Mouse (Mus musculus) left cerebral cortex, postnatal 14 days (tissue): ENCODE data around the gene Prkag2. TPM values are rescaled to one million over a fixed set of nuclear protein-coding genes. Genes with fewer than 3 reads are reported as not detected.
"Not testable (repeated sequence)": the region's sequence is repeated elsewhere in the genome, so short reads cannot be mapped to it uniquely, and the experiment has no call there.

Source experiments
- DNase-seq, 2 experiments: peaks; one replicate each; pipeline ENCODE4 v3.0.0; 2021 to 2022; ENCODE audit warnings: low spot score in 2 of 2, mixed read lengths in 1 of 2
- intact Hi-C: fragments of 180-260 bp; cut with DNase I; formaldehyde crosslinking; loops from one replicate; pipeline ENCODE4 v1.15.1; 2025
- total RNA-seq, 2 experiments: library from RNA; stranded (reverse); gene quantifications; 2 replicates each; pipeline ENCODE4 v1.2.3; 2021

Gene Prkag2
- total RNA-seq, 2 experiments from 2014 or later = 99.4 to 104 TPM

GRCm38 (mm10) chr5:24825365-24826055 is 274.9 kb downstream of the Prkag2 start:
- intact Hi-C loops = no loop called here
- DNase-seq = no peak

- intact Hi-C loops = no loop called here
- DNase-seq = no peak
Observed at GRCm38 (mm10) chr5:24823864-24824405, 276.5 kb downstream of the Prkag2 start.

DNA sequence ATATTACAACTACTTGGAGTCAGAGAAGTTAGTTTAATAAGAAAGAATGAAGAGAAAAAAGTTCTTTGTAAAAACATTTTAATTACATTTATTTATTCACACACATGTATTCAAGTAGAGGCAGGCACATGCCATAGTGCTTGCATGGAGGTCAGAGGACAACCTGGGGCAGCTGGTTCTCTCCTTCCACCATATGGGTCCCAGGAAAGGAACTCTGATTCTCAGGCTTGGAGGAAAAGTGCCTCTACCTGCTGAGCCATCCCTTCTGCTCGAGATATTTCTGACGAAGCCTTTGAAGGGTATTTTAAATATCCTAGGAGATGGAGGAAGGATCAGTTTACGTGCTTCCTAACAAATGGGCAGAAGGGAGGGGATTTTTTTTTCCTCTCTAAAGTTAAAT is 277.7 kb downstream of the Prkag2 start:
- intact Hi-C loops = no loop called here

GRCm38 (mm10) chr5:24822231-24822630 is 278.2 kb downstream of the Prkag2 start:
- DNase-seq, intact Hi-C loops: not testable (repeated sequence)

More for the DNA sequence above, 277.7 kb downstream of the Prkag2 start:
- no peak for DNase-seq

DNA sequence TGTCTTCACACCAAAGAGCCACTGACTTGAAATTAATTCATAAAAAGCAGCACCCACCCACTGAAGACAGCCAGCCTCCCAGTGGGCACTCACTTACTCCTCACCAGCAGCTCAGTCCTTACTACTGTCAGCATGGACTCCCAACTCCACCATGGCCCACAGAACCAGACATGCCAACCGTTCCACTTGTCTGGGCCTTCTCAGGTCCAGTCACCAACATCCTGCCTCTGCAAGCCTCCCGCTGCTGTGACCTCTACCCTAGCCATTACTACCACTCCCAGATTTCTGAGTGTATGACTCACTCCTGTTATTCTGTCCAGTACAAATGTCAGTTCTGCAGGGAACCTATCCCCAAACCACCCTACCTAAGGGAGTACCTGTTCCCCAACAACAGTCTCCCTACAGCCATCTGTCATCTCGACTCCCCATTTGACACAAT is 279.0 kb downstream of the Prkag2 start:
- intact Hi-C loops = no loop called here
- peak in 1 of 2 experiments; percentile 31 for DNase-seq

GRCm38 (mm10) chr5:24820627-24821026 is 279.8 kb downstream of the Prkag2 start:
- intact Hi-C loops = no loop called here
- no peak for DNase-seq

GRCm38 (mm10) chr5:24817191-24817590 is 283.3 kb downstream of the Prkag2 start:
- intact Hi-C loops = no loop called here
- DNase-seq = no peak

GRCm38 (mm10) chr5:24813946-24814345 is 286.5 kb downstream of the Prkag2 start:
- no peak for DNase-seq
- intact Hi-C loops = no loop called here

DNA sequence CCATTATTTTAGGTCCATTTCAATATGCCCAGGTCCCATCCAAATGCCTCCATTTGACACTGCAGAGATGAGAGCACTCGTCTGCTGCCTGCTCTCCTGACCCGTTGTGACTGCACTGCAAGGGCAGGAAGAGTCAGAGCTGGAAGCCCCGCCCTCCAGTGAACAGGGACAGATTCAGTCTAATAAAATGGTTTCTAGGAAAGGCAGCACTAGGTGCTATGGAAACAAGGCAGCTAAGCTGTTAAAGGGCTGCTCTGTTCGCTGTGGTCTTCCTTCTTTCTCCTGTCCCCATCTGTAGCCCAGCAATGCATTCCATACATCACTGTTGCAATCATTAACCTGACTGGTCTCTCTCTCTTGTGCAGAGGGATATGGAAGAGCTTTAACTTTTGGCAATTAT is 287.4 kb downstream of the Prkag2 start:
- intact Hi-C loops = no loop called here
- no peak for DNase-seq

Other genes with a start within 250 kb of the Prkag2 start
- gene Galntl5, start 80.8 kb upstream of the Prkag2 start, total RNA-seq = not detected
- gene Galnt11, start 121.3 kb upstream of the Prkag2 start, total RNA-seq = 10 to 100 TPM; 49.4 to 52.3 TPM
- gene E130116L18Rik, start 122.5 kb upstream of the Prkag2 start, total RNA-seq = not detected